Mouse (Mus musculus) forebrain, embryonic 15.5 days (tissue): Measurements from ENCODE around the gene Kif27. TPM values are rescaled to one million over a fixed set of nuclear protein-coding genes. Genes with fewer than 3 reads are reported as not detected.
"Not testable (repeated sequence)": the region's sequence is repeated elsewhere in the genome, so short reads cannot be mapped to it uniquely, and the experiment has no call there.

Experiments
- ATAC-seq: fragments of 200-750 bp; cut with Nextera tagmentation; replicated peaks from 2 replicates; pipeline ENCODE4 v1.8.0; 2017; ENCODE audit warnings: mild to moderate bottlenecking, moderate TSS enrichment, moderate library complexity
- H3K27ac ChIP-seq: fragments of 300-500 bp; sonication (generic); replicated peaks from 2 replicates; pipeline ENCODE4 v1.5.1; 2015; ENCODE audit warnings: mild to moderate bottlenecking, inconsistent platforms
- H3K27me3 ChIP-seq: fragments of 300-500 bp; sonication (generic); 2 replicates; pipeline ENCODE4 v1.6.1; 2015; ENCODE audit warnings: inconsistent platforms
- H3K36me3 ChIP-seq: fragments of 300-500 bp; sonication (generic); 2 replicates; pipeline ENCODE4 v1.6.1; 2015; ENCODE audit warnings: mild to moderate bottlenecking, inconsistent platforms
- H3K4me1 ChIP-seq: fragments of 300-500 bp; sonication (generic); 2 replicates; pipeline ENCODE4 v1.6.1; 2015; ENCODE audit warnings: inconsistent platforms
- H3K4me2 ChIP-seq: fragments of 300-500 bp; sonication (generic); replicated peaks from 2 replicates; pipeline ENCODE4 v1.6.1; 2015; ENCODE audit warnings: mild to moderate bottlenecking, inconsistent platforms
- H3K4me3 ChIP-seq: fragments of 300-500 bp; sonication (generic); 2 replicates; pipeline ENCODE4 v1.5.1; 2015; ENCODE audit warnings: mild to moderate bottlenecking, inconsistent platforms
- H3K9ac ChIP-seq: fragments of 300-500 bp; sonication (generic); replicated peaks from 2 replicates; pipeline ENCODE4 v1.6.1; 2015; ENCODE audit warnings: mild to moderate bottlenecking, inconsistent platforms
- H3K9me3 ChIP-seq: fragments of 300-500 bp; sonication (generic); 2 replicates; pipeline ENCODE4 v1.6.1; 2016; ENCODE audit warnings: inconsistent platforms
- WGBS: fragments of 180-500 bp; shearing (Covaris S2); methylation state at CpG from one replicate; pipeline ENCODE4 v1.1.7; 2015; ENCODE audit warnings: mixed read lengths; 5-methylcytosine and 5-hydroxymethylcytosine counted together
- polyA plus RNA-seq: library from polyadenylated mRNA; unstranded; fragments of >200 nt; fragmentation: Nextera tagmentation; extraction: Ambion mirVana; gene quantifications from 2 replicates; pipeline ENCODE4 v1.2.1, GENCODE M21; 2015

Gene Kif27
- polyA plus RNA-seq: 1.5 and 1.6 TPM in 2 replicates

- ATAC-seq: peak; percentile 98
- H3K4me1 ChIP-seq: peaks cover 8% of the 10 kb centered on the region
- peak within 1 kb of the TSS; percentile 98 for H3K4me2 ChIP-seq
- H3K9ac ChIP-seq: peak within 1 kb of the TSS; percentile 65
- H3K9me3 ChIP-seq: no peaks in the 10 kb centered on the region
- no peaks in the 10 kb centered on the region for H3K36me3 ChIP-seq
- peak within 1 kb of the TSS; percentile 5; the same call in 1 of the 2 replicates for H3K27ac ChIP-seq
- no peaks in the 10 kb centered on the region for H3K27me3 ChIP-seq
- peak within 1 kb of the TSS; percentile 82 for H3K4me3 ChIP-seq
- WGBS: under 1% methylated on average over 74 of the region's 85 CpGs
These were observed at the start of gene Kif27 for GRCm38 (mm10) chr13:58358629-58359303. Gene Kif27 (minus strand): TSS chr13:58359122.

- H3K4me2 ChIP-seq: peak within 1 kb of the TSS; percentile 53
- H3K9ac ChIP-seq: peak within 1 kb of the TSS; percentile 99
- not testable (repeated sequence) for H3K27me3 ChIP-seq, ATAC-seq, H3K9me3 ChIP-seq, H3K36me3 ChIP-seq
- H3K4me3 ChIP-seq: peak within 1 kb of the TSS; percentile 95
- H3K27ac ChIP-seq: peak within 1 kb of the TSS; percentile 98
- H3K4me1 ChIP-seq: peaks cover 17% of the 10 kb centered on the region
- 7% methylated on average over 17 of the region's 17 CpGs for WGBS
These were observed 44.3 kb upstream of the Kif27 start, which contains the start of gene Hnrnpk for GRCm38 (mm10) chr13:58403243-58403642. Gene Hnrnpk (minus strand): TSS chr13:58403343.

- ATAC-seq: no peak; the same call in 1 of the 2 replicates
- Histone ChIP-seq H3K9ac (peak overlapping the region; percentile 99), H3K36me3 (peaks cover 11% of the 10 kb centered on the region), H3K27ac (peak overlapping the region; percentile 98), H3K4me3 (peak overlapping the region; percentile 95), H3K4me2 (peak overlapping the region; percentile 53), H3K27me3 (no peaks in the 10 kb centered on the region), H3K4me1 (peaks cover 20% of the 10 kb centered on the region), H3K9me3 (no peaks in the 10 kb centered on the region)
- under 1% methylated on average over 43 of the region's 48 CpGs for WGBS
These were observed 43.8 kb upstream of the Kif27 start for GRCm38 (mm10) chr13:58402744-58403110.

GRCm38 (mm10) chr13:58402003-58402743 lies 43.3 kb upstream of the Kif27 start, which contains the start of gene Rmi1:
Gene Rmi1 (plus strand): TSS chr13:58402248.
- H3K27ac ChIP-seq: peak within 1 kb of the TSS; percentile 98
- peak; percentile 96 for ATAC-seq
- peak within 1 kb of the TSS; percentile 95 for H3K4me3 ChIP-seq
- no peaks in the 10 kb centered on the region for H3K9me3 ChIP-seq
- H3K36me3 ChIP-seq: peaks cover 13% of the 10 kb centered on the region
- H3K4me1 ChIP-seq: peaks cover 22% of the 10 kb centered on the region
- under 1% methylated on average over 90 of the region's 91 CpGs for WGBS
- peak within 1 kb of the TSS; percentile 56 for H3K4me2 ChIP-seq
- peak within 1 kb of the TSS; percentile 99 for H3K9ac ChIP-seq
- H3K27me3 ChIP-seq: no peaks in the 10 kb centered on the region

GRCm38 (mm10) chr13:58401135-58402002 lies 42.4 kb upstream of the Kif27 start:
- H3K9me3 ChIP-seq: no peaks in the 10 kb centered on the region
- H3K9ac ChIP-seq: peak overlapping the region; percentile 99
- peak overlapping the region; percentile 95 for H3K4me3 ChIP-seq
- peak overlapping the region; percentile 56 for H3K4me2 ChIP-seq
- under 1% methylated on average over 87 of the region's 100 CpGs for WGBS
- H3K27ac ChIP-seq: peak overlapping the region; percentile 98
- no peaks in the 10 kb centered on the region for H3K27me3 ChIP-seq
- ATAC-seq: peak; percentile 52
- H3K36me3 ChIP-seq: peaks cover 21% of the 10 kb centered on the region
- peaks cover 22% of the 10 kb centered on the region for H3K4me1 ChIP-seq

GRCm38 (mm10) chr13:58400576-58400975 lies 41.7 kb upstream of the Kif27 start:
- ATAC-seq: no peak
- peaks cover 22% of the 10 kb centered on the region for H3K4me1 ChIP-seq
- WGBS: under 1% methylated on average over 11 of the region's 11 CpGs

GRCm38 (mm10) chr13:58397651-58398050 lies 38.7 kb upstream of the Kif27 start:
- WGBS: 62% methylated on average over 13 of the region's 13 CpGs
- ATAC-seq: no peak

More at GRCm38 (mm10) chr13:58400576-58400975, 41.7 kb upstream of the Kif27 start:
- Histone ChIP-seq H3K9ac (peak overlapping the region; percentile 99), H3K27me3 (no peaks in the 10 kb centered on the region), H3K9me3 (no peaks in the 10 kb centered on the region), H3K4me2 (peak overlapping the region; percentile 56), H3K4me3 (peak overlapping the region; percentile 95), H3K27ac (no peak overlapping the region), H3K36me3 (peaks cover 29% of the 10 kb centered on the region)

GRCm38 (mm10) chr13:58394392-58394791 lies 35.5 kb upstream of the Kif27 start:
- H3K4me1 ChIP-seq, H3K27ac ChIP-seq, H3K9ac ChIP-seq, H3K4me3 ChIP-seq, H3K9me3 ChIP-seq, ATAC-seq, H3K4me2 ChIP-seq, H3K27me3 ChIP-seq: not testable (repeated sequence)
- 88% methylated on average over 11 of the region's 11 CpGs for WGBS
- H3K36me3 ChIP-seq: peaks cover 77% of the 10 kb centered on the region

More at GRCm38 (mm10) chr13:58397651-58398050, 38.7 kb upstream of the Kif27 start:
- no peak overlapping the region for H3K4me3 ChIP-seq
- H3K9ac ChIP-seq: no peak overlapping the region
- no peaks in the 10 kb centered on the region for H3K9me3 ChIP-seq
- no peak overlapping the region for H3K4me2 ChIP-seq
- peaks cover 19% of the 10 kb centered on the region for H3K4me1 ChIP-seq
- H3K27me3 ChIP-seq: no peaks in the 10 kb centered on the region
- peaks cover 54% of the 10 kb centered on the region for H3K36me3 ChIP-seq
- H3K27ac ChIP-seq: no peak overlapping the region

GRCm38 (mm10) chr13:58389324-58389951 lies 30.5 kb upstream of the Kif27 start:
- Histone ChIP-seq H3K9ac (no peak overlapping the region), H3K27ac (no peak overlapping the region), H3K4me1 (peaks cover 7% of the 10 kb centered on the region; the same call in 1 of the 2 replicates), H3K4me2 (no peak overlapping the region), H3K27me3 (no peaks in the 10 kb centered on the region), H3K9me3 (no peaks in the 10 kb centered on the region), H3K4me3 (no peak overlapping the region), H3K36me3 (peaks cover 41% of the 10 kb centered on the region)
- no peak for ATAC-seq
- WGBS: 80% methylated on average over 2 of the region's 2 CpGs

GRCm38 (mm10) chr13:58388379-58388778 lies 29.5 kb upstream of the Kif27 start:
- WGBS: 48% methylated on average over 3 of the region's 3 CpGs
- Histone ChIP-seq H3K9ac (no peak overlapping the region), H3K4me1 (peaks cover 13% of the 10 kb centered on the region), H3K9me3 (no peaks in the 10 kb centered on the region), H3K4me2 (no peak overlapping the region), H3K36me3 (peaks cover 33% of the 10 kb centered on the region), H3K4me3 (no peak overlapping the region), H3K27ac (no peak overlapping the region), H3K27me3 (no peaks in the 10 kb centered on the region)
- ATAC-seq: no peak

- no peaks in the 10 kb centered on the region for H3K27me3 ChIP-seq
- no peak overlapping the region for H3K4me3 ChIP-seq
- peaks cover 31% of the 10 kb centered on the region for H3K36me3 ChIP-seq
- 0 out of 2 replicates have a peak, but pooled peaks have one; percentile 41 for ATAC-seq
- H3K4me1 ChIP-seq: peaks cover 13% of the 10 kb centered on the region
- no peak overlapping the region for H3K9ac ChIP-seq
- 17% methylated on average over 7 of the region's 7 CpGs for WGBS
- no peak overlapping the region for H3K27ac ChIP-seq
- no peak overlapping the region for H3K4me2 ChIP-seq
- H3K9me3 ChIP-seq: no peaks in the 10 kb centered on the region
These were observed 29.0 kb upstream of the Kif27 start for GRCm38 (mm10) chr13:58387948-58388347.
